Mouse (Mus musculus) heart, embryonic 11.5 days (tissue): ENCODE data around the gene Fgr. TPM values are rescaled to one million over a fixed set of nuclear protein-coding genes. Genes with fewer than 3 reads are reported as not detected.

Experiments
- ATAC-seq: fragments of 200-750 bp; cut with Nextera tagmentation; replicated peaks from 2 replicates; pipeline ENCODE4 v1.8.0; 2017; ENCODE audit warnings: moderate library complexity; ENCODE audit not compliant: insufficient number of reproducible peaks, low FRiP score, low TSS enrichment
- H3K27ac ChIP-seq: fragments of 300-500 bp; sonication (generic); 2 replicates; pipeline ENCODE4 v1.5.1; 2014; ENCODE audit warnings: mild to moderate bottlenecking, low read depth, low read length
- H3K27me3 ChIP-seq: fragments of 300-500 bp; sonication (generic); 2 replicates; pipeline ENCODE4 v1.6.1; 2014; ENCODE audit warnings: mild to moderate bottlenecking, low read length, mixed read lengths; ENCODE audit not compliant: control insufficient read depth, insufficient read depth
- H3K36me3 ChIP-seq: fragments of 300-500 bp; sonication (generic); 2 replicates; pipeline ENCODE4 v1.6.1; 2014; ENCODE audit warnings: mild to moderate bottlenecking, low read length, moderate library complexity, mixed read lengths; ENCODE audit not compliant: control insufficient read depth, insufficient read depth
- H3K4me1 ChIP-seq: fragments of 300-500 bp; sonication (generic); 2 replicates; pipeline ENCODE4 v1.6.1; 2014; ENCODE audit warnings: low read length; ENCODE audit not compliant: control insufficient read depth, insufficient read depth
- H3K4me2 ChIP-seq: fragments of 300-500 bp; sonication (generic); 2 replicates; pipeline ENCODE4 v1.6.1; 2014; ENCODE audit warnings: mild to moderate bottlenecking, moderate library complexity
- H3K4me3 ChIP-seq: fragments of 300-500 bp; sonication (generic); 2 replicates; pipeline ENCODE4 v1.5.1; 2014; ENCODE audit warnings: low read depth, low read length
- H3K9ac ChIP-seq: fragments of 300-500 bp; sonication (generic); 2 replicates; pipeline ENCODE4 v1.6.1; 2014; ENCODE audit warnings: mild to moderate bottlenecking, low read depth, low read length, moderate library complexity
- H3K9me3 ChIP-seq: fragments of 300-500 bp; sonication (generic); replicated peaks from 2 replicates; pipeline ENCODE4 v1.6.1; 2016; ENCODE audit warnings: low read length; ENCODE audit not compliant: control insufficient read depth
- WGBS: fragments of 180-500 bp; shearing (Covaris S2); extraction: QIAGEN DNeasy Blood & Tissue Kit; methylation state at CpG from one replicate; pipeline ENCODE4 v1.1.7; 2014; ENCODE audit not compliant: insufficient replicate concordance; 5-methylcytosine and 5-hydroxymethylcytosine counted together
- polyA plus RNA-seq: library from polyadenylated mRNA; unstranded; fragments of >200 nt; fragmentation: Nextera tagmentation; extraction: Ambion mirVana; gene quantifications from 2 replicates; pipeline ENCODE4 v1.2.1, GENCODE M21; 2014

The Fgr gene
- polyA plus RNA-seq, 1 experiment from 2014 or later = 0.40 TPM

DNA sequence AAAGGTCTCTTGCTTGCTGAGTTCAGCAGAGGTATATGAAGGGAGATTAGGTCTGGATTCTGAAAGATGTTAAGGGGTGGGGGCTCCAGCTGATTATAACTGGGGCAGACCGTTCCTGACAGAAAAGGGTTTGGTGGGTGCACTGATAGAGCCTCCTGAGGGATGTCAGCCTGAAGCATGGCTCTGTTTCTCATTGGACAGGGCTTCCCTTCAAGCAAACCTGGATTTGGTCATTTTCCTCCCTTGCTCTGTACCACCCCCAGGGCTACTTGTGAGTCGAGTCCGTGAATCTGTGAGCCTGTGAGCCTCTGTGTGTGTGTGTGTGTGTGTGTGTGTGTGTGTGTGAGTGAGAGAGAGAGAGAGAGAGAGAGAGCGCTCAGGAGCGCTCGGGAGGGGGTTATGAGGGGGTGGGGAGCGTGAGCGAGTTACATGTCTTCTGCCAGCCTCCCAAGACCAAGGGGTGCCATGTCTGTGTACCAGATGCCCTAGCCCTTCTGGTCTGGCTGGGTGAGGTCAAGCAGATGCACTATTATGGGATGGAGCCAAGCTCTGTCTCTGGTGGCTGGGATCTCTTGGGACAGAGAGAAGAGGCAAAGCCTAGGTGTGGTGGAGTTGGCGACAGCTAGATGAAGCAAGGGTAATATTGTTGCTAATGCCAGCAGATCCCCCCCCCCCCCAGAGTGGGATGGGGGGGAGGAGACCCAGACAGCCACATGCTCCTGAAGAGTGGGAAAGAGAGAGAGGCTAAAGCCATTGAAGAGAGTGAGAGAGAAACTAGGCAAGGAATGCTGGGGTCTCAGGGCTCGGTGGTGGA lies 41.2 kb downstream of the Fgr start:
- H3K4me2 ChIP-seq = peak overlapping the region; percentile 96
- 0 out of 2 replicates have a peak overlapping the region, but pooled peaks have one; percentile 17 for H3K9ac ChIP-seq

DNA sequence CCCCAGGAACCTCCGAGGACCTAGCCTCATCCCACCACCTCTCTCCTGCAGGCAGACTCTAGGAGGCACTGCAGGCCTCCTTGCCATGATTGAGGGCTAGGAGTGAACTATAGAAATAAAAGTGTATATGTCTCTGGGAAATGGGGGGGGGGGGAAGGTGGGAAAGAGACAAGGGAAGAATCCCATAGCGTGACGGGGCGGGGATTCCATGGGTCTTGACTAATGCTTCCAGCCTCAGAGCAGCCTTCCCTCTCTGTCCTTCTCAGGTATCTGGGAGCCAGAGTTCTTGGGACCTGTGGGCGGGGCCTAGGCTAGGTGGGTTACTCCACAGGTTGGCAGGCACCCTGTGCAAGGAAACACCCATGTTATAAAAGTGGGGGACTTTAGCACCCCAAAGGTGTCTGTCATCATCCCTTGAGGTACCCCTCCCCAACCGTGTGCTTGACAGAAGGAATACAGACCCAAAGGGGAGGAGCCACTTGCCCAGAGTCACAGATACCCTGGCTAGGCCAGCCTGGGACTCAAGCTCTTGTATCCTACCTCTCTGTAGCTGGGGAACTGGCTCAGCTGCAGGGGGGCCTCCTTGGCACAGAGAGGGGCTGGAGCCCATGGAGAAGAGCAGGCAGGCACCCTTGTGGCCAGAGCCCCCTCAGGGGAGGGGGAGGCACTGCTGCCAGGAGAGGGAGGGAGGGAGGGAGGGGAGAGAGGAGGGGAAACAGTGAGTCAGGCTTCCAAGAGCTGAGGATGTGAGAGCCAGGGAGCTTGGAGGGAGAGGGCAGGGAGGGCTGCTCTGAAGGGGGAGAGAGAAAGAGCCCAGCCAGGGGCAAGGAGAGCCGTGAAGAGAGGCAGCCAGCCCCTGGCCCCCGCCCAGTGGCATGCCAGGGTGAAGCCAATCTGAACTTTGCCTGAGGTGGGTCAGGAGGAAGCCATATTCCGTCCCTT lies 42.1 kb downstream of the Fgr start:
- 0 out of 2 replicates have a peak overlapping the region, but pooled peaks have one; percentile 9 for H3K4me3 ChIP-seq
- H3K27me3 ChIP-seq = no peaks in the 10 kb centered on the region
- ATAC-seq = no peak
- H3K36me3 ChIP-seq = no peaks in the 10 kb centered on the region
- H3K9me3 ChIP-seq = no peaks in the 10 kb centered on the region
- H3K9ac ChIP-seq = peak overlapping the region; percentile 53; the same call in 1 of the 2 replicates
- H3K4me1 ChIP-seq = peaks cover 74% of the 10 kb centered on the region
- H3K27ac ChIP-seq = peak overlapping the region; percentile 52
- peak overlapping the region; percentile 34 for H3K4me2 ChIP-seq
- WGBS = 29% methylated on average over 9 of the region's 9 CpGs

More for the DNA sequence above, 41.2 kb downstream of the Fgr start:
- 31% methylated on average over 10 of the region's 10 CpGs for WGBS
- H3K36me3 ChIP-seq = no peaks in the 10 kb centered on the region
- H3K4me1 ChIP-seq = peaks cover 65% of the 10 kb centered on the region
- no peaks in the 10 kb centered on the region for H3K9me3 ChIP-seq
- H3K27me3 ChIP-seq = no peaks in the 10 kb centered on the region
- no peak for ATAC-seq
- no peak overlapping the region for H3K4me3 ChIP-seq
- no peak overlapping the region for H3K27ac ChIP-seq

DNA sequence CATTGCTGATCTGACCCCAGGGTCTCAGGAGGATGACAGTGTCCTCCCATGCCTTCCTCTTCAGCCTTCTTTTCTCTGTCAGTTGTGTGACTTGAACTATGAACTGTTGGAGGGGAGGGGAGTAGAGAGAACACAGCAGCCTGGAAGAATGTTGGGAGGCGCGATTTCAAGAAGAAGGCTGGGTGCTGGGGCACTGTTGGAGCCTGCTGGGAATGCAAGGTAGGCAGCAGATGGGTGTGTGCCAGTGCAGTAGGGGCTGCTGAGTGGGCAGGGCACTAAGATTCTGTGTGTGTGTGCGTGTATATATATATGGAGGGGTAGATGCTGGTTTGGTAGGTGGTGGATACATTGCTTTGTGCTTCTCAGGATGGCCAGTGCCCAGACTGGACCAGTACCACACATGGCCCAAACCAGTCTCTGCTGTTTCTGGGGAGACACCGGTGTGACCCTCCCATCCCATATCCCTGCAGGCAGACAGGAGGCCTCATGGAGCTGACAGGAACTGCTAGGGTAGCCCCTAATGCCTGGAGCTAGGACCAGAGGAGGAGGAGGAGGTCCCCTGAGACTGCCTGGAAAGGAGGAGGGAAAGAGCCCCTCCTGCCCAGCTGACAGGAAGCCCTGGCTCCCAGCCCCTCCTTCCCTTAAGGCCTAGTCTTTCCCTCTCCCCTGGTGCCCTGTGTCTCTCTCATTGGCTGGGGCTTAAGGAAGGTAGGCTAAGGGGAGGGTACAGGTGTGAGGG lies 43.0 kb downstream of the Fgr start:
- H3K4me3 ChIP-seq = 0 out of 2 replicates have a peak overlapping the region, but pooled peaks have one; percentile 9
- H3K36me3 ChIP-seq = no peaks in the 10 kb centered on the region
- no peaks in the 10 kb centered on the region for H3K27me3 ChIP-seq
- WGBS = 34% methylated on average over 4 of the region's 4 CpGs
- H3K4me2 ChIP-seq = peak overlapping the region; percentile 37
- H3K9me3 ChIP-seq = no peaks in the 10 kb centered on the region
- H3K9ac ChIP-seq = peak overlapping the region; percentile 53
- no peak for ATAC-seq
- peak overlapping the region; percentile 52 for H3K27ac ChIP-seq
- peaks cover 82% of the 10 kb centered on the region for H3K4me1 ChIP-seq

DNA sequence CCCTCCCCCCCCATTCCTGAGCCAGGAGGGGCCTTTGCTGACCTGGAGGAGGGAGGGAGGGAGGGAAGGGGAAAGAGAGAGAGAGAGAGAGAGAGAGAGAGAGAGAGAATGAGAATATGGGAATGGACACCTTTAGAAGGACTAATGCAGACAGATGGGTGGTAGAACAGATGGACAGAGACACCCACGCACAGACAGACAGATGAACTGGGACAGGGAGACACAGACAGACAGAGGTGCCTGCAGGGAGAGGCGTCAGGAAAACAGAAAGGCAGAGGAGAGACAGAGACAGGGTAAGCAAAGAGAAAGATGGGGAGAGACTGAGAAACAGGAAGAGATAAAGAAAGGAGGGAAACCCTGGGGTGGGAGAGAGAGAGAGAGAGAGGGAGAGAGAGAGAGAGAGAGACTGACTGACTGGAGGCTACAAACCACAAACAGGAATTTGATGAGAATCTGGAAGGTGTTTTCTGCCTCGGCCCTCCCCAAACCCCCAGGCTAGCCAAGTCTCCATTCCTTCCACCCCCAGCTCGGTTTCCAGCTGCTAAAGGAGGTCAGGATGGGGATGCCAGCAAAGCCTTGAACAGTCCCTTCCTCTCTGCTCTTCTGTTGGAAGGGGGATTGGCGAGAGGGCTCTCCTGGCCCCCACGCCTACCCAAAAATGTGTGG lies 43.8 kb downstream of the Fgr start:
- 59% methylated on average over 6 of the region's 6 CpGs for WGBS
- Histone ChIP-seq H3K27me3 (no peaks in the 10 kb centered on the region), H3K4me1 (peaks cover 91% of the 10 kb centered on the region), H3K9me3 (no peaks in the 10 kb centered on the region), H3K4me2 (peak overlapping the region; percentile 37), H3K9ac (peak overlapping the region; percentile 49), H3K36me3 (no peaks in the 10 kb centered on the region), H3K4me3 (no peak overlapping the region), H3K27ac (no peak overlapping the region)
- ATAC-seq = no peak

DNA sequence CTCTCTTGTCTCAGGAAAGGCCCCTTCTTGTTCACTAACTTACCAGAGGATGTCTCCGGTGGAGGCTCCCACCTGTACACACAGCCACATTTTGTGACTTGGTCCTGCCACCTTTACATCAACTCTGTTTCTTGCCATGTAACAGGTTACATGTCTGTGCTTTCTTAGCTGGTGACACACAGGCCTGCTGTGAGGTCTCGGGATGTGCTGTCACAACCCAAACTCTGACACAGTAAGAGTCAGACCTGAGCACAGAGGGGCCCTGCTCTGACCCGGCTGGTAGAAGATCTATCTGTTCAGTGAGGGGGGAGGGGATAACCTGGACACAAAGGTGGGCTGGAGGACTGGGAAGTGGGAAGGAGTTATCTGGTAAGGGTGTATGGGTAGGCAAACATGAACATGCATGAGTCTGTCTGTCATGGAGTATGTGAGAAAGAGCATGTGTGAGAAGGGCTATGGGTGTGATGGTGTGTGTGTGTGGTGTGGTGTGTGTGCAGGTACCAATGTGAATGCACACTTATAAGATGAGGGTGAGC lies 44.4 kb downstream of the Fgr start:
- H3K27ac ChIP-seq = no peak overlapping the region
- H3K4me2 ChIP-seq = no peak overlapping the region
- H3K9ac ChIP-seq = no peak overlapping the region
- H3K4me1 ChIP-seq = peaks cover 95% of the 10 kb centered on the region
- ATAC-seq = no peak
- no peaks in the 10 kb centered on the region for H3K36me3 ChIP-seq
- H3K4me3 ChIP-seq = no peak overlapping the region
- 61% methylated on average over 3 of the region's 3 CpGs for WGBS
- H3K27me3 ChIP-seq = no peaks in the 10 kb centered on the region
- H3K9me3 ChIP-seq = no peaks in the 10 kb centered on the region

DNA sequence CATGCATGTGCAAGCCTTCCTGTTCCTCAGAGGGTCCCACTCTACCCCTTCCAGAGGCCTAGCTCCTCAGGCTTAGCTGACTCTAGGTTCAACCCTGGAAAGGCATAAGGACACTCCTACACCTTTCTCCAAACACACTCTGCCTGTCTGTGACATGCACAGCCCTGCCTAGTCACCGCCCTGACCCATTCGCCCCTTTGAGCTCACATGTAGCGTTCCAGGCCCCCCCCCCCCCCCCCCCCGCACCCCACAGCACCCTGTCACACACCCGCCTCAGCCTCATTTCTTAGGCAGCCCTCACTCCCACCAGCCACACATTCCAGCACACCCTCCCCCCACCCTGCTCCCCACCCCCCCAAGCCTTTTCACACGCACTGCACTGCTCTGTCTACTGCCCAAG lies 46.8 kb downstream of the Fgr start:
- Histone ChIP-seq H3K9ac (no peak overlapping the region), H3K4me1 (peaks cover 95% of the 10 kb centered on the region), H3K4me3 (no peak overlapping the region), H3K27me3 (no peaks in the 10 kb centered on the region), H3K27ac (peak overlapping the region; percentile 41), H3K4me2 (peak overlapping the region; percentile 12; the same call in 1 of the 2 replicates), H3K36me3 (no peaks in the 10 kb centered on the region), H3K9me3 (no peaks in the 10 kb centered on the region)
- 53% methylated on average over 4 of the region's 6 CpGs for WGBS
- ATAC-seq = no peak

DNA sequence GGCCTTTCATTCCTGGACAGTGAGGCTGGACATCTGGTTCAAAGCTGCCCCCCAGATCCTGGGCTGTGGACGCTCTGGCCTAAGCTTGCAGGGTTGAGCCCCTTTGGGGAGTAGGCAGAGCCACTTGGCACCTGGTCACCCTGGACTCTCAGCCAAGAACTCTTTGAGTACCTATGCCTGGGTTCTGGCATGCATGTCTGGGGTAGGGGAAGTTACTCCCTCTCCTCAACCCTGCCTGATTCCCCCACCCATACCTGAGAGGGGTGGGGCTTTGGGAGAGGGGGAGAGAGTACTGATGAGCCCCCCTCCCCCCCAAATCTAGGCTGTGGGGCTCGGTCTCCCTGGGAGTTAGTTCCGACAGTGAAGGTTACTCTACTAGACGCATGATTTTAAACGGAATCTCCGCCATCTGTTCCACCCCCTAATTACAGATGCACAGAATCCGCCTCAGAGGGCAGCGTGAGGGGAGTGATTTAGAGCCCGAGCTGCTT lies 47.3 kb downstream of the Fgr start:
- Histone ChIP-seq H3K4me2 (peak overlapping the region; percentile 12), H3K4me3 (no peak overlapping the region), H3K9me3 (no peaks in the 10 kb centered on the region), H3K4me1 (peaks cover 94% of the 10 kb centered on the region), H3K27ac (peak overlapping the region; percentile 37), H3K9ac (no peak overlapping the region), H3K27me3 (no peaks in the 10 kb centered on the region), H3K36me3 (no peaks in the 10 kb centered on the region)
- 25% methylated on average over 9 of the region's 9 CpGs for WGBS
- ATAC-seq = no peak
